Mouse (Mus musculus): ENCODE results near the gene Cacna1d.

DNA sequence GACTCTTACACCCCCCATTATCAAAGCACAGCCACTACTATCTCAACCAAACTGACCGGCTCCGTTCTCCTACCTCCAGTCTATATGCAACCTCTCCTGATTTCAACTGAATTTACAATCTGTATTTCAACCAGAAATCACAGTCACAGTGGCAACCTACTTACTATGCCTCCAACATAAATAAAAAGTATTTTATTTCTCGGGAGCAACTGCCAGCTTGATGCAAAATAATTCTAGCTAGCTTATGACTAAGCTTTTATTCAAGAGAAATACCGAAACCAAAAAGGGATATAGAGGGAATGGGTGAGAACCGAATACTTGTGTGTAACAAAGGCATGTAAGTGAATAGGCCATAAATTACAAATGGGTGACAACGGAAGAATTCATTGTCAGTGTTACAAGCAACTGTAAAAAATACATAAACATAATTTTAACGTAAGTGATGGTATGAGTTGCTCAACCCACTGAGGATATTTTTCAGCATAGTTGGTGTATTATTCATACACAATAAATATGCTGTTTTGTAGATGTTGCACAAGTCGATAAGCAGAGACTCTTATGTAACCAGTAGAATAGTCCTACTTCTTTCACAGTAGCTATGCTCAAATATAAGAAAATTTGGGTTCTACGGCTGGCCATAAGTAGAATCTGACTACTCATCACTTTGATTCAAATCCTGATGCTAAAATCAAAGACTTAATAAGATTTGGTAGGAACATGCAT, 172.4 kb downstream of the Cacna1d start:
- no peak for TF ChIP-seq EP300 (IDR thresholded peaks at IDR 0.05; ENCODE audit: low read depth in 1 of 2, low read length in 2 of 2)
- TF ChIP-seq TAL1 (IDR thresholded peaks at IDR 0.05; ENCODE audit: low read length), result no peak
- TF ChIP-seq POLR2A (IDR thresholded peaks at IDR 0.05; ENCODE audit: control insufficient read depth in 1 of 2, insufficient read depth in 1 of 2, low read depth in 1 of 2, low read length in 2 of 2, poor library complexity in 1 of 2), result no peak
- TF ChIP-seq CHD1 (IDR thresholded peaks at IDR 0.05; ENCODE audit: low read depth, low read length), result no peak
- TF ChIP-seq GABPA (IDR thresholded peaks at IDR 0.05; ENCODE audit: low read depth, low read length), result no peak
- no peak for TF ChIP-seq GATA1 (IDR thresholded peaks at IDR 0.05; ENCODE audit: low read depth, low read length)
- no peak for TF ChIP-seq CTCF (IDR thresholded peaks at IDR 0.05 in 2 of 3, conservative IDR thresholded peaks at IDR 0.05 in 1 of 3; ENCODE audit: control insufficient read depth in 1 of 3, insufficient read depth in 1 of 3, low read depth in 2 of 3, low read length in 3 of 3, poor library complexity in 1 of 3, severe bottlenecking in 1 of 3)
- TF ChIP-seq RCOR1 (IDR thresholded peaks at IDR 0.05; ENCODE audit: low read depth, low read length), result no peak
- TF ChIP-seq ZKSCAN1 (IDR thresholded peaks at IDR 0.05; ENCODE audit: low read depth, low read length), result no peak
- TF ChIP-seq SIN3A (IDR thresholded peaks at IDR 0.05; ENCODE audit: low read length), result no peak
- no peak for TF ChIP-seq BHLHE40 (IDR thresholded peaks at IDR 0.05; ENCODE audit: borderline replicate concordance, low read depth, low read length)
- TF ChIP-seq MAFK (IDR thresholded peaks at IDR 0.05; ENCODE audit: borderline replicate concordance, low read depth, low read length), result no peak
- no peak for TF ChIP-seq POLR2AphosphoS2 (IDR thresholded peaks at IDR 0.05; ENCODE audit: low read length)

Data from MEL (cell line).